Comparison of ENCODE assay signal across 12 mouse cellular contexts in the genomic region with DNA sequence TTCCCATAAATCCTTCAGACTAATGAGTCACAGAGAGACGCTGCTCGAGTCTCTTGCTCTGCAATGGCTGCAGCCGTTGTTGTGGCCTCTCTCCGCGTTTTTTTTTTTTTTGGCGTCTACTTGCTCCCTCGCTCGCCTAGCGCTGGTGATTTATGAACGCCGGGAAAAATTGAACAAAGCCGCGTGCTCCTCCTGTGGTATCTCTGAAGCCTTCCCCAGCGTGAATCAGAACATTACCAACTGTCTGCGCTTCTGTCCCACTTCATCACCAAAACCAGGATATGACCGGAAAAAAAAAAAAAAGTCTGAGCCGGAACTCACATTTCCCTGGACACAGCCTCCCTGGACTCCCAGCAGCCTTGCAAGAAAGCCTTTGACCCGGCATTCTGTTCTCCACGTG. TPM values are rescaled to one million over a fixed set of nuclear protein-coding genes. Genes with fewer than 3 reads are reported as not detected.
DNase-seq lines count a peak whose midpoint lies in the region; ATAC-seq and TF ChIP-seq lines count a peak whose summit lies in the region.
"Had no signal": no experiment of that assay in that cellular context is flagged by ENCODE, and none has a peak within 500 bp of the region (broad histone marks: within the 10 kb centered on the region; RNA-seq: fewer than 3 reads in every experiment).

No protein-coding gene starts in this region.

- ATAC-seq in neural tube, embryonic 12.5 days (ENCODE audit: low FRiP score, low read depth) = no peak
- ATAC-seq in monocyte, adult 5-6 weeks (replicated peaks; ENCODE audit: insufficient number of reproducible peaks, low FRiP score, low TSS enrichment, poor library complexity, severe bottlenecking) = no peak
- ATAC-seq: activated CD4-positive, CD25-positive, alpha-beta regulatory T cell, adult 4 months; CD4-positive, CD25-positive, alpha-beta regulatory T cell, adult 4 months had no signal

- WGBS in neural tube, embryonic 12.5 days = under 1% methylated on average over 19 of the region's 19 CpGs

- peak; percentile 66 for DNase-seq in heart, adult 11 months
- DNase-seq in heart, postnatal 4 days = no peak
- peak; percentile 67 for DNase-seq in kidney, postnatal 10 days
- no peak for DNase-seq in natural killer cell, adult 2 months (ENCODE audit: low spot score in 2 of 2)
- no peak for DNase-seq in frontal cortex, adult 2 months (ENCODE audit: extremely low spot score in 1 of 2, low spot score in 1 of 2)
- DNase-seq: right cerebral cortex, postnatal 4 days had no signal

- no peaks in the 10 kb centered on the region for H3K27me3 ChIP-seq in neural tube, embryonic 12.5 days (replicated peaks)

- H3K27ac ChIP-seq in embryonic fibroblast, embryonic 13.5 days (ENCODE audit: insufficient read depth, low read length) = peak overlapping the region; percentile 69
- H3K27ac ChIP-seq in neural tube, embryonic 12.5 days = peak overlapping the region; percentile 77

- peak overlapping the region; percentile 99 for H3K4me2 ChIP-seq in neural tube, embryonic 12.5 days (replicated peaks)

- H3K36me3 ChIP-seq in neural tube, embryonic 12.5 days = peaks cover 27% of the 10 kb centered on the region

- H3K9me3 ChIP-seq in neural tube, embryonic 12.5 days = no peaks in the 10 kb centered on the region

- H3K9ac ChIP-seq in neural tube, embryonic 12.5 days = peak overlapping the region; percentile 39

- TF ChIP-seq POLR2A in embryonic fibroblast, embryonic 13.5 days (IDR thresholded peaks at IDR 0.05; ENCODE audit: low read depth, low read length) = no peak

- H3K4me1 ChIP-seq in embryonic fibroblast, embryonic 13.5 days (ENCODE audit: control insufficient read depth, insufficient read depth, low read length) = peaks cover 11% of the 10 kb centered on the region
- peaks cover 99% of the 10 kb centered on the region for H3K4me1 ChIP-seq in neural tube, embryonic 12.5 days

- no peak for TF ChIP-seq CTCF in embryonic fibroblast, embryonic 13.5 days (IDR thresholded peaks at IDR 0.05; ENCODE audit: borderline replicate concordance, insufficient read depth, low read length)

- H3K4me3 ChIP-seq in embryonic fibroblast, embryonic 13.5 days (ENCODE audit: insufficient read depth, low read length) = no peak overlapping the region
- peak overlapping the region; percentile 13 for H3K4me3 ChIP-seq in neural tube, embryonic 12.5 days

RNA-seq across cellular contexts. Expression of a gene that starts 6.3 kb away (rescaled TPM):
- total RNA-seq in heart, postnatal 4 days (2021) = under 1 TPM; 0.71 to 0.86 TPM
- 3.0 and 4.2 TPM in 2 replicates for polyA plus RNA-seq in embryonic fibroblast, embryonic 13.5 days (2011; ENCODE audit: insufficient read length, low read depth, missing spikeins)
- polyA plus RNA-seq in neural tube, embryonic 12.5 days (2016; fragmentation: Nextera tagmentation; extraction: Ambion mirVana) = 7.1 and 9.7 TPM in 2 replicates
- not detected in 3 replicates for total RNA-seq in monocyte, adult 5-6 weeks (2017)
- 0.06 TPM in 1 of 2 replicates, not detected in the other for polyA plus RNA-seq in frontal cortex, adult 2 months (2012; rRNA removed)
- polyA plus RNA-seq: activated CD4-positive, CD25-positive, alpha-beta regulatory T cell, adult 4 months; CD4-positive, CD25-positive, alpha-beta regulatory T cell, adult 4 months; cortical plate, adult 2 months had no signal

RNA-seq across cellular contexts. Expression of a gene that starts 7.9 kb away (rescaled TPM):
- total RNA-seq in heart, postnatal 4 days (2021) = under 1 TPM; 0.20 to 0.29 TPM
- 0.23 TPM in 1 of 2 replicates, not detected in the other for polyA plus RNA-seq in embryonic fibroblast, embryonic 13.5 days (2011; ENCODE audit: insufficient read length, low read depth, missing spikeins)
- 6.4 and 7.0 TPM in 2 replicates for polyA plus RNA-seq in neural tube, embryonic 12.5 days (2016; fragmentation: Nextera tagmentation; extraction: Ambion mirVana)
- total RNA-seq in monocyte, adult 5-6 weeks (2017) = not detected in 3 replicates
- not detected in 2 replicates for polyA plus RNA-seq in frontal cortex, adult 2 months (2012; rRNA removed)
- polyA plus RNA-seq: activated CD4-positive, CD25-positive, alpha-beta regulatory T cell, adult 4 months; CD4-positive, CD25-positive, alpha-beta regulatory T cell, adult 4 months; cortical plate, adult 2 months had no signal

RNA-seq across cellular contexts. Expression of a gene that starts 19.2 kb away (rescaled TPM):
- 1 to 10 TPM; 1.3 to 1.5 TPM for total RNA-seq in heart, postnatal 4 days (2021)
- 11.9 and 18.6 TPM in 2 replicates for polyA plus RNA-seq in embryonic fibroblast, embryonic 13.5 days (2011; ENCODE audit: insufficient read length, low read depth, missing spikeins)
- 72.6 and 76.1 TPM in 2 replicates for polyA plus RNA-seq in neural tube, embryonic 12.5 days (2016; fragmentation: Nextera tagmentation; extraction: Ambion mirVana)
- 0.39 TPM in 1 of 3 replicates, not detected in the others for total RNA-seq in monocyte, adult 5-6 weeks (2017)
- 0.11 TPM in 1 of 2 replicates, not detected in the other for polyA plus RNA-seq in frontal cortex, adult 2 months (2012; rRNA removed)
- polyA plus RNA-seq: activated CD4-positive, CD25-positive, alpha-beta regulatory T cell, adult 4 months; CD4-positive, CD25-positive, alpha-beta regulatory T cell, adult 4 months; cortical plate, adult 2 months had no signal

RNA-seq across cellular contexts. Expression of a gene that starts 20.6 kb away (rescaled TPM):
- total RNA-seq in heart, postnatal 4 days (2021) = under 1 TPM; 0.60 to 0.68 TPM
- 4.3 and 4.8 TPM in 2 replicates for polyA plus RNA-seq in embryonic fibroblast, embryonic 13.5 days (2011; ENCODE audit: insufficient read length, low read depth, missing spikeins)
- polyA plus RNA-seq in neural tube, embryonic 12.5 days (2016; fragmentation: Nextera tagmentation; extraction: Ambion mirVana) = 25.6 and 34.2 TPM in 2 replicates
- not detected in 3 replicates for total RNA-seq in monocyte, adult 5-6 weeks (2017)
- not detected in 2 replicates for polyA plus RNA-seq in frontal cortex, adult 2 months (2012; rRNA removed)
- polyA plus RNA-seq: activated CD4-positive, CD25-positive, alpha-beta regulatory T cell, adult 4 months; CD4-positive, CD25-positive, alpha-beta regulatory T cell, adult 4 months; cortical plate, adult 2 months had no signal

RNA-seq across cellular contexts. Expression of a gene that starts 23.3 kb away (rescaled TPM):
- total RNA-seq in heart, postnatal 4 days (2021) = not detected
- polyA plus RNA-seq in embryonic fibroblast, embryonic 13.5 days (2011; ENCODE audit: insufficient read length, low read depth, missing spikeins) = 2.8 and 4.2 TPM in 2 replicates
- 34.7 and 34.9 TPM in 2 replicates for polyA plus RNA-seq in neural tube, embryonic 12.5 days (2016; fragmentation: Nextera tagmentation; extraction: Ambion mirVana)
- not detected in 3 replicates for total RNA-seq in monocyte, adult 5-6 weeks (2017)
- polyA plus RNA-seq in frontal cortex, adult 2 months (2012; rRNA removed) = not detected in 2 replicates
- polyA plus RNA-seq: activated CD4-positive, CD25-positive, alpha-beta regulatory T cell, adult 4 months; CD4-positive, CD25-positive, alpha-beta regulatory T cell, adult 4 months; cortical plate, adult 2 months had no signal

Comparison
In these comparisons a context has a peak if more than half of its experiments do, and no peak if none do; other contexts are left out.
1. DNase-seq: peak in heart, adult 11 months (single experiment) and kidney, postnatal 10 days (single experiment); none in heart, postnatal 4 days (single experiment), natural killer cell, adult 2 months (0 of 2) and frontal cortex, adult 2 months (0 of 2).
2. RNA of a gene that starts 19.2 kb away (polyA plus RNA-seq): 72.6 to 76.1 TPM in neural tube, embryonic 12.5 days and 11.9 to 18.6 TPM in embryonic fibroblast, embryonic 13.5 days; 0.11 TPM in frontal cortex, adult 2 months; every median in the first group is over 10 times any median in the second.